Mouse (Mus musculus) kidney, postnatal 36 days (tissue): ENCODE measurements around the gene Nmrk2.

ENCODE experiments used
- DNase-seq, 2 experiments: peaks; one replicate each; pipeline ENCODE4 v3.0.0; 2021 to 2022; ENCODE audit warnings: mixed read lengths in 2 of 2

Nmrk2 gene

DNA sequence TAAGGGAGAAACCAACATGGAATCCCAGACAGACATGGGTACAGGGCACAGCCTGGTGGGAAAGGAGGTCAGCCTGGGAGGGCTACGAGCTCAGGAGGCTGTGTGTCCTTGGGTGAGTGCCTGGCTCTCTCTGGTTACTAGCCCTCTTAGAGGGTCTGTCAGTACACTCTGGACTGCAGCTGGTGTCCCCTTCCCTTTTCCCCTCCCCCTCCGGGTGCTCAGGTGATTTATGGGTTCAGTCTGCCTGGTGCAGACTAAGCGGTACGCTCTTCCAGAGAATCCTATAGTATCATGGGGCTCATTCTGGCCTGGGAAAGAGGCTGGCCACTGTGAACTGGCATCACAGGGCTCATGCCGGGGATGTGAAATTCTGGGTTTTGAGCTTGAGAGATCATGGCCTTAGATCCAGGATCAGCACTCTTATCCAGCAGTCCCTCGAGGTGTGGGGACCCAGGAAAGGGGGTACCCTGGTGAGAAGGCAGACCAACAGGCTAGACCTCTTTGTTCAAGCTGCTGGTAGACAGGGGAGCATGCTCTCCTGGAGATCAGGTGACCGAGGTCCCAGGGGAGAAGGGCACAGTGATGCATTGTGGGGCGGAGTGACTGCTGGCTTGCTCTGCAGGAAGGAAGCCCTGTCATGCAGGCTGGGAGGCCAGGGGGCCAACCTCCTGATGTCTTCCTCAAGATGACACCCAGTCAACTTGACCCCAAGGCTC lies 40.1 kb downstream of the Nmrk2 start:
- peak; percentile 73 to 80 for DNase-seq

DNA sequence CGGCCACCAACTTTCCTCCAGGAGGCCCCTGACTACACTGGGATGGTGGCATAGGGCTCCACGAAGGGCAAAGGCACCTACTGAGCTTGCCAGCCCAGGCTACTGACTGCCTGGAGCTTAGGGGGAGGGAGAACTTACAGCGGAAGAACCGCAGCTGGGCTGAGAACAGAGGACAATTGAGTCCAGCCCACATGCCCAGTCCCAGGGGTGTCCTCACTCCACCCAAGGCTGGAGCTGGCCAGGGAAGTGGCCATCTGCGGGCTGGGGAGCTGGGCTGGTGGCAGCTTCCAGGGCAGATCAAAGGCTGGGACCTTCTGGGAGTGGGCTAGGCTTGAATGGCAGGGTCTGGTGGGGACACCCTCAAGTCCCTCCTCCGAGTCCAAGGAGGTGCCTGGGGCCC lies 47.1 kb downstream of the Nmrk2 start:
- no peak for DNase-seq

DNA sequence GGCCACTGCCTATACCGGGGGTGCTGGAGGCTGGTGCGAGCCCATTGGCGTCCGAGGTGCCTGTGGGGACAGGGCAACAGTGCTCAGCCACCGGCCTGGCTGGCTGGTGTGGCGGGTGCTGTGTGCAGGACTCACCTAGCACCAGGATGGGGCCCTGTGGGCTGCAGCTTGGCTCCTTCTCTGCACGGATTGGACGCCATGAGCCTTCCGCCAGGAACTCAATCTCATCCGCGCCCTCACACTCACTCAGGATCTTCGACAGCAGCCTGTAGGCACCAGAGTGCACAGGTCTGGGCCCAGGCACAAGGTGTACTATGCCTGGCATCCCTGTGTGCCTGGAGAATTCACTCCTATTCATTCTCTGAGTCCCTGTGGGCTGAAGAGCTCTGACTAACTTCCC lies 47.5 kb downstream of the Nmrk2 start:
- DNase-seq, result peak in 1 of 2 experiments; percentile 11

DNA sequence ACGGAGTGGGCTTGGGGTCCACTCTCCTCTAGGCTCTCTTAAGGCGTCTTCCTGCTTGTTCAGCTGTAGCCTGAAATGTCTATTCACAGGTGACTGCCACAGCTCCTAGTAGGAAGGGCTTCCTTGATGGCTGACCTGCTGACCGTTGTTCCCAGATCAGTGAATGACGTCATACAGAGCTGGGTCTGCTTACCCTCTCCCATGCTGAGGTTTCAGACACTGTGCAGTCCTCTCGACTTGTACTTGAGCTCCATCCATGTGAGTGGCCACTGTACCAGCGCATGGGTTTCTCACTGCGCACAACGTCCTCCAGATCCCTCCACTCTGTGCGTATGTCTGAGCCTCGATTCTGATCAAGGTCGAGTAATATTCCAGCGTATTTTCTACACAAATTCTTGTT lies 49.2 kb downstream of the Nmrk2 start:
- DNase-seq, result peak in 1 of 2 experiments; percentile 29

DNA sequence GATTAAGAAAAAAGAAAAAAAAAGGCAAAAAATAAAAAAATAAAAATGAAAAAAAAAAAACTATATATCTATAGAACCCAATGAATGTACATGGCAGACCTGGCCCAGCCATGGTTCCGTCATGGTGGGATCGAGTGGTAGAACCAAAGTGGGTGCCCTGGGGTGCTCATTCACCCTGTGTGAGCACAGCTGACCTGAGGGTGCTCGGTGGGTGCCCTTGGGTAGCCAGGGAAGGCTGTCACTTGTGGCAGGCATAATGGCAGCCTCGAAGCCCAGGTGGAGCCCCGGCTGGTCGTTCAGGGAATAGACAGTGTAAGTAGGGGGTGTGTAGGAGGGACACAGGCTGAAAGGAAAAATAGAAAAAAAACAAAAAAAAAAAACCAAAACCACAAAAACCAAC lies 50.6 kb downstream of the Nmrk2 start:
- DNase-seq, result no peak
